Mouse (Mus musculus): ENCODE results near the gene Alg14. TPM values are rescaled to one million over a fixed set of nuclear protein-coding genes. Genes with fewer than 3 reads are reported as not detected.

Gene Alg14
- polyA plus RNA-seq, 1 experiment, result 1.2 TPM

DNA sequence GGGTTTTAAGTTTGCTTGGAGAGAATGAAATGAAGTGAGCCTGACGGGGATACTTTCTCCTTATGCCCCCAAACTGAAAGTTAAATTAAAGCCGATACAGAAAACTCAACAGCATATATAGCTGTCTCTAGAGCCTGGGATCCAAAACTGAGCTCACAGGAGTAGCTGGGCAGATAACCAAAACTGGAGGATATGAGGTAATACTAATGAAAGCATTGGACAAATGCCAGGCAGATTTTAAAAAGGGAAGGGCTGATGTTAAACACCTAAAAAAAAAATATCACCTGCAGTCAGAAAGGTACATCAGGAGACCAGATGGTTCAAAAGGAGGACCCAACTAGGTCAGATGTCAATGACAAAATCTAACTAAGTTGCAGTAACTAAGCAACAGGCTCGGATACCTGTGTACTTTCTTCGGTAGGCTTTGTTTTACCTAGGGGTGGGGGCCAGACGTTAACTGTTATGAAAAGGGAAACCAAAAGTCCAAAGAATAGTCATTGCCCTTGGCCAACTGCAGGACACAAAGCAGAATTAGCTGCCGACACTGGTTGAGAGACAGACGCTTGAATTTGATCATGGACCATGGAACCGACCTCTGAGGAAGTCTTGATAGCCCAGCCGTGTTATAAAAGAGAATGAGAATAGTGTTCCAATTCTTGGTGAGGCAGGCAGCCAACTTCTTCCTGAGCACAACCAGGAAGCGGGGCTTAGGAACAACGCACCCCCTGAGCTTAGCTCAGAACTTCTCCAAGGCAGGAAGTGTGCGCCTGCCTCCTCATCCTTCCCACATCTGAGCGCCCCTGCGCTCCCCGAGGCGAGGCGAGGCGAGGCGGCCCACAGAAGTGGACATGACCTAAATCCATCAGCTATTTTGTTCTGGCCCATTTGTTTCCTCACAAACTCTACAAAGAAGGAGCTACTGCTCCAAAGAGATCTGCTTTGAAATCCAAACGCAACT is 32.8 kb upstream of the Alg14 start:
- Histone ChIP-seq H3K4me1 (ENCODE audit: control insufficient read depth) (peaks cover 69% of the 10 kb centered on the region), H3K4me3 (replicated peaks) (peak overlapping the region; percentile 95), H3K9me3 (ENCODE audit: control insufficient read depth, low read length) (no peaks in the 10 kb centered on the region)

DNA sequence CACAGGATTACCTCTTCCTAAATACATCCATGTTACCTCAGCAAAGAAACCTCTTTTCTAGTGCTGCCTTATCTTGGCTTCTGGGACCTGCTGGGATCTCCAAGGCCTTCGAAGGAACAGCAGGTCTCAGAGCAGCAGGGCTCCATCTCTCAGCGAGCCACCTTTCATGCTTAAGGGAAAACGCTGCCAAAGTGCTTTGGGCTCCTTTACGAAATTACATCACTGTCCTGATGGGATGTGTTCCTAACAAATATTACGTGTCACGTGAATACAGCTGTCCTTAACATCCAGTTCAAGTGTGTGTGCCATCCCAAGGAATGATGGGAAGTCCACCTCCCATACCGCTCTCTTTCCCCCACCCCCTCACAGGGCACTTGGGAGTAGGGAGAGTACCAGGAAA is 31.5 kb upstream of the Alg14 start:
- H3K36me3 ChIP-seq (ENCODE audit: control insufficient read depth), result peaks cover 58% of the 10 kb centered on the region
- no peaks in the 10 kb centered on the region for H3K9me3 ChIP-seq (ENCODE audit: control insufficient read depth, low read length)
- peaks cover 78% of the 10 kb centered on the region for H3K4me1 ChIP-seq (ENCODE audit: control insufficient read depth)
- H3K4me3 ChIP-seq (replicated peaks), result peak overlapping the region; percentile 95
- H3K27me3 ChIP-seq (ENCODE audit: control insufficient read depth), result no peaks in the 10 kb centered on the region
- TF ChIP-seq TAL1 (IDR thresholded peaks at IDR 0.05; ENCODE audit: low read length) (no peak), GATA1 (IDR thresholded peaks at IDR 0.05; ENCODE audit: low read length) (no peak)

More for the DNA sequence above, 32.8 kb upstream of the Alg14 start:
- TF ChIP-seq TAL1 (IDR thresholded peaks at IDR 0.05; ENCODE audit: low read length), result no peak
- no peak for TF ChIP-seq GATA1 (IDR thresholded peaks at IDR 0.05; ENCODE audit: low read length)
- Histone ChIP-seq H3K36me3 (ENCODE audit: control insufficient read depth) (peaks cover 65% of the 10 kb centered on the region), H3K27me3 (ENCODE audit: control insufficient read depth) (no peaks in the 10 kb centered on the region)

DNA sequence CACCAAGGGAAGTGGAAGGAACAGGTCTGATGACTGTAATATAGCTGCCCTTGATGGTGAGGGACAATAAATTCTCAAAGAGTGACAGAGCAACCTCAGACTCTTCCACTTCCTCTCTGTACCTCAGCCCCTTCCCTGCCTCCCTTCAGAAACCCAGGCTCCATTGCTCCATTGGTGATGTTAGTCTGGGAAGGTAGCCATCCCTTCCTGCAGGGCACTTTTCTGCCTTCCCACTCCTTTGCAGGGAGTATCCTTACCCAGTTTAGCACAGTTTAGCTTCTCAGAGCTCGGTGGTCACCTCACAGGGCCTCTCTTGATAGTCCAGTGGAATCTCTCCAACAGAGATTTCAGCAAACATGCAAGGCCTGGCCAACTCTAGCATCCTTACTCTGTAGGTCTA is 30.7 kb upstream of the Alg14 start:
- H3K4me1 ChIP-seq (ENCODE audit: control insufficient read depth), result peaks cover 79% of the 10 kb centered on the region
- peak overlapping the region; percentile 95 for H3K4me3 ChIP-seq (replicated peaks)
- no peak for TF ChIP-seq GATA1 (IDR thresholded peaks at IDR 0.05; ENCODE audit: low read length)
- no peak for TF ChIP-seq TAL1 (IDR thresholded peaks at IDR 0.05; ENCODE audit: low read length)
- no peaks in the 10 kb centered on the region for H3K27me3 ChIP-seq (ENCODE audit: control insufficient read depth)
- peaks cover 50% of the 10 kb centered on the region for H3K36me3 ChIP-seq (ENCODE audit: control insufficient read depth)
- H3K9me3 ChIP-seq (ENCODE audit: control insufficient read depth, low read length), result no peaks in the 10 kb centered on the region

DNA sequence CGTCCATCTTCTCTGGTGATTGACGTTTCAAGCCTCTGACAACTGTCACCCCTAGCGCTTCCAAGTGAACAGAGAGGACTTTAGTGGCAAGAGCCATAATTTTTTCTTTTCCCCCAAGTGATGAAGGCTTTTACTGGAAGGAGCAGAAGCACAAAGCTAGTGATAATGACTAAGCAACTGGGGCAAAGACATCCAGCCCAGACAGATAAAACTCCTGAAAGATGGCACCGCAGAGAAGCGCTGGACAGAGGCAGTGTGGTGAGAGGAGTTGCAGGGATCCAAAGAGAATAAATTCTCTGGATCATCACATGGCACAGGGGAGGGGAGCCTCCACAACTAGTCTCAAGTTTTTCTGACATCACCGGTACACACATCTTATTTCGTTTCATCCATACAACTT is 30.3 kb upstream of the Alg14 start:
- H3K4me3 ChIP-seq (replicated peaks), result peak overlapping the region; percentile 95
- peaks cover 46% of the 10 kb centered on the region for H3K36me3 ChIP-seq (ENCODE audit: control insufficient read depth)
- no peaks in the 10 kb centered on the region for H3K27me3 ChIP-seq (ENCODE audit: control insufficient read depth)
- H3K4me1 ChIP-seq (ENCODE audit: control insufficient read depth), result peaks cover 83% of the 10 kb centered on the region
- H3K9me3 ChIP-seq (ENCODE audit: control insufficient read depth, low read length), result no peaks in the 10 kb centered on the region
- TF ChIP-seq TAL1 (IDR thresholded peaks at IDR 0.05; ENCODE audit: low read length) (no peak), GATA1 (IDR thresholded peaks at IDR 0.05; ENCODE audit: low read length) (peak; percentile 33; the same call in 1 of the 2 replicates)

DNA sequence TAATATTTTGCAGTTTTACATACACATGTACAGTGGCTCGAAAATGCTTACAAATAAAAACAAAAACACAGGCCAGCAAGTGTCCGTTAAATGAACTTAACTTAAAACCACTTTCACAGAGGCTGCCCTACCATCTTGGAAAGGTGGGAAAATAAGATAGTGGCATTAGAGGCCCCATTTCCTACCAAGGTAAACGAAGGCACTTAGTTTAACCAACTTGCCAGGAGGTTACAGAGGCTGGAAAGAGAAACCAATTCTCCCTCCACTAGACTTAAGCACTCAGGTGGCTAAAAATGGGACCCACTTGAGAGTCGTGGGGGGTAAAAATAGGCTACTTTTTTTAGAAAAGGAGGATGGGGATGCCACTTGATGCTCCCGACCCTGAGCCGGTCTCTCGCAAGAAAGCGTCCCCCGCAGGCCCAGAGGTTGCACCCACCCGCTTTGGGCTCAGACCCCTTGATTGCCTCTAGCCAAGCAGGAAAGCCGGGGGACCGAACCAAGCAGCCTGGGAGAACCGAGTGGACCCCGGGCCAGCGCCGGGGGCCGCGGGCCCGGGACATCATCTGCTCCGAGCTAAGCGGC is 29.5 kb upstream of the Alg14 start:
- Histone ChIP-seq H3K9me3 (ENCODE audit: control insufficient read depth, low read length) (no peaks in the 10 kb centered on the region), H3K36me3 (ENCODE audit: control insufficient read depth) (peaks cover 38% of the 10 kb centered on the region), H3K4me1 (ENCODE audit: control insufficient read depth) (peaks cover 84% of the 10 kb centered on the region), H3K4me3 (replicated peaks) (peak overlapping the region; percentile 95), H3K27me3 (ENCODE audit: control insufficient read depth) (no peaks in the 10 kb centered on the region)
- TF ChIP-seq GATA1 (IDR thresholded peaks at IDR 0.05; ENCODE audit: low read length) (no peak), TAL1 (IDR thresholded peaks at IDR 0.05; ENCODE audit: low read length) (no peak)

DNA sequence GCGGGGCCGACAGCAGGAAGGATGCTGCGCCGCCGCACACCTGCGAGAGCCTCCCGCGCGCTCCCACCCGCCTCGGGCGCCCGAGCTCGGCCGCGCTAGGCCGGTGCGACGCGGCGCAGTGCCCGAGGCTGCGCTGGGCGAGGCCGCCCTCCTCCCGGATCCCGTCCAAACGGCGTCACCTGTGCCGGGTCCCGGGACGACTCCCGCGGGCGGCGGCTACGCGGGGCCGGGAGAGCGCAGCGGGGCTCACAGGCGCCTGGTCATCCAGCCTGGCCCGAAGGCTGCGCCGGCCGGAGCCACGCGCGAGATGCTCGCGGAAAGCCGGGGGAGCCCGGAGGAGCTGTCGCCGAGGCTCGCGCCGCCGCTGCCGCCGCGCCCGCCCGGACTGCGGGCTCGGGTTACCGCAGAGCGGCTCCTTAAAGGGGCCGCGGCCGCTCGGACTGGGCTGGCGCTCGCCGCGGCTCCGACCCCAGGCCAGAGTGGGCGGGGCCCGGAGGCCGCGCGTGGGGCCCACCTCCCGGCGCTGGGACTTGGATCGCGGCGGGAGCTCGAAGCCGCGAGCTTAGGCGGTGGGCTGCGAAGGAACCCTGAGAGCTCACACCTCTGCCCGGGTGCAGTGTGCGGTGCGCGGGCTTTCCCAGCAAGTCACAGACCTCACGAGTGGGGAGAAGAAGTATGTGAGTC is 28.9 kb upstream of the Alg14 start:
- Histone ChIP-seq H3K36me3 (ENCODE audit: control insufficient read depth) (peaks cover 32% of the 10 kb centered on the region), H3K4me1 (ENCODE audit: control insufficient read depth) (peaks cover 84% of the 10 kb centered on the region), H3K9me3 (ENCODE audit: control insufficient read depth, low read length) (no peaks in the 10 kb centered on the region), H3K4me3 (replicated peaks) (peak overlapping the region; percentile 95), H3K27me3 (ENCODE audit: control insufficient read depth) (no peaks in the 10 kb centered on the region)
- TF ChIP-seq TAL1 (IDR thresholded peaks at IDR 0.05; ENCODE audit: low read length) (no peak), GATA1 (IDR thresholded peaks at IDR 0.05; ENCODE audit: low read length) (no peak)

DNA sequence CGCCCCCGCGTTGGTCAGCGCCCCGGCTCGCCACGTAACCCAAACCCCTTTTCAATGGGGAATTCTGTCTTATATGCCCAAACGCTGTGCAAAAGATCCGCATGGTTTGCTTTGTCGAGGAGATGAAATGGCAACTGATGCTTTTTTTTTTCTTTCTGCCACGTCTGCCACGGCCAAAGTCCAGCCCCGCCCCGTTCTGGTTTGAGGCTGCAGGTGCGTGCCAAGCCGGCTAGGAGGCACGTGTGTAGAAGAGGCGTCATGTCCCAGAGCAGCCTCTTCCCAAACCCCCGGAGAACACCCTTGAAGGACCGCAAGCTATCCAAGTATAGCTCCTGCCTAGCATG is 28.4 kb upstream of the Alg14 start:
- peaks cover 29% of the 10 kb centered on the region for H3K36me3 ChIP-seq (ENCODE audit: control insufficient read depth)
- peaks cover 86% of the 10 kb centered on the region for H3K4me1 ChIP-seq (ENCODE audit: control insufficient read depth)
- TF ChIP-seq TAL1 (IDR thresholded peaks at IDR 0.05; ENCODE audit: low read length) (no peak), GATA1 (IDR thresholded peaks at IDR 0.05; ENCODE audit: low read length) (no peak)
- no peaks in the 10 kb centered on the region for H3K9me3 ChIP-seq (ENCODE audit: control insufficient read depth, low read length)
- no peaks in the 10 kb centered on the region for H3K27me3 ChIP-seq (ENCODE audit: control insufficient read depth)
- H3K4me3 ChIP-seq (replicated peaks), result peak overlapping the region; percentile 95

DNA sequence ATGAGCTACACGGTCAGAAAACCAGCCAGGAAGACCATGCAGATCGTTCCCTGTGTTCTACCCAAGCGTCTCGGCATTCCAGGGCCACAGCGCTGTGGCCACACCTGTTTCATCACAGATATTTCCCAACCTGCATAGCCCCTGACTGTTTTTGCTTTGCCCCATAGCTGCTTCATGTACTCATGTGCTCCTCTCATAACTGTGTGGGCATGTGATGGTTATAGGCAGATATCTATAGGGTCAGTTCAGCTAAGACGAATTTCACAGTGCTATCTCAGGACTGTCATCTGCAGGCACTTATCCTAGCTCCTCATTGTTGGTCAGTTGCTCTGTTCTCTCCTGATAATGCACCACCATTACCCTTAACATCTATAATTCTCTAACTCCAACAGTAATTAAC is 27.3 kb upstream of the Alg14 start:
- Histone ChIP-seq H3K27me3 (ENCODE audit: control insufficient read depth) (no peaks in the 10 kb centered on the region), H3K4me3 (replicated peaks) (peak overlapping the region; percentile 52), H3K36me3 (ENCODE audit: control insufficient read depth) (peaks cover 19% of the 10 kb centered on the region), H3K4me1 (ENCODE audit: control insufficient read depth) (peaks cover 83% of the 10 kb centered on the region), H3K9me3 (ENCODE audit: control insufficient read depth, low read length) (no peaks in the 10 kb centered on the region)
- TF ChIP-seq TAL1 (IDR thresholded peaks at IDR 0.05; ENCODE audit: low read length) (peak; percentile 75), GATA1 (IDR thresholded peaks at IDR 0.05; ENCODE audit: low read length) (peak; percentile 77)

DNA sequence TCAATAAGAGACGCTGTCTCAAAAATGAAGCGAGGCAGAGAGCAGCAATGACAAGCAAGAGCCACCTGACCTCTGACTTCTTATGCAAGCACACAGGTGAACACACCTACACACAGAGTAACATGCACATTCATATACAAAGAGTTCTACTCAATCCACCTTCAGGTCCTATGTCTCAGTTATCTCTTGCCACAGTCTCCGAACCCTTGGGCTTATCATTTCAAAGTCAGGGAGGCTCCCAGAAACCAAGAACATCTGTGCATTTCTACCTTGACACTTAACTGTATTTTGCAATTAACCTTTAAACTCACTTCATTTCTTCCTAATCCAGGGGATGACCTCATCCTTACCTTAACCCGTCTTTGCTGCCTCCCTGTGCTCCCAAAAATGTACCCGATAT is 24.3 kb upstream of the Alg14 start:
- no peaks in the 10 kb centered on the region for H3K36me3 ChIP-seq (ENCODE audit: control insufficient read depth)
- no peaks in the 10 kb centered on the region for H3K27me3 ChIP-seq (ENCODE audit: control insufficient read depth)
- H3K4me1 ChIP-seq (ENCODE audit: control insufficient read depth), result peaks cover 68% of the 10 kb centered on the region
- TF ChIP-seq TAL1 (IDR thresholded peaks at IDR 0.05; ENCODE audit: low read length), result no peak
- TF ChIP-seq GATA1 (IDR thresholded peaks at IDR 0.05; ENCODE audit: low read length), result peak; percentile 58
- peak overlapping the region; percentile 17 for H3K4me3 ChIP-seq (replicated peaks)
- no peaks in the 10 kb centered on the region for H3K9me3 ChIP-seq (ENCODE audit: control insufficient read depth, low read length)

Data from erythroblast, embryonic 14.5 days (primary cell).